Mouse (Mus musculus): ENCODE measurements around the gene Brf1. TPM values are rescaled to one million over a fixed set of nuclear protein-coding genes. Genes with fewer than 3 reads are reported as not detected.

Gene Brf1
- polyA plus RNA-seq, 1 experiment, result 24.7 TPM

DNA sequence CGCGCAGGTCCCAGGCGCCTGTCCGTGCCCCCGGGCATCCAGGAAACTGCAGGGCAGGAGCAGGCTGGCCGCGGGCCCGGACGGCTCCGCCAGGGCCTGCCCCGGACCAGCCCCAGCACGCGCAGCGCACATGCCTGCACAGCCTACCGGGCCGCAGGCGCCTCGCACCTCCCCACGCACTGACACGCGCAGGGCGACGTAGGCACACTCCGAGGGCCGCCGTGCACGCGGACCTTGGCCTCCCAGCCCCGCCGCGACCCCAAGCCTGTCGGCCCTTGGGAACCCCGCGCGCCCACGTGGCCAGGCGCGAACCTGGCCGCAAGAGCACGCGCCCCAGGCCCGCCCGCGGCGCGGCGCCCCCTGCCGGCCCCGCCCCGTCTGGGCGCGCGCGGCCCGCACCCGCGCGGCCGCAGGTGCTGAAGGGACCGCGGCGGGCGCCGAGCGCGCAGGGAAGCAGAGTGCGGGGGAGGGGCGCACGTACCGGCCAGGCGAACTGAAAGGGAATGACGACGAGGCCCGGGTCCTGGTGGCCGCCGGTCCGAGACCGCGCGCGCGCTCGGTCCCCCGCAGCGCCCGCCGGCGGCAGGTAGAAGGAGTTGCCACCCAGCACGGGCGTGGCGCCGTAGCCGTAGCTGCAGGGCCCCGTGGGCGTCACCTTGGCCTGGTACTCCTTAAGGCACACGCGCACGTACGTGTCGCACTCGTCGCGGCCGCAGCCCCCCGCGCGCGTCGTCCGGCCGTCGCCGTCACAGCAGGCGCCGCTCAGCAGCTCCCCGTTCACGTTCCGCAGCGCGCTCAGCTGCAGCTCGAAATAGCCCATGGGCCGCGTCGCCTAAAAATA lies 71.9 kb downstream of the Brf1 start:
- Histone ChIP-seq H3K27ac (ENCODE audit: insufficient read depth, low read length) (no peak overlapping the region), H3K9ac (ENCODE audit: low read depth, poor library complexity, severe bottlenecking) (peak overlapping the region; percentile 87), H3K4me3 (ENCODE audit: low read depth, low read length) (peak overlapping the region; percentile 75), H3K36me3 (ENCODE audit: control insufficient read depth, insufficient read depth, low read length, poor library complexity, severe bottlenecking) (no peaks in the 10 kb centered on the region), H3K27me3 (ENCODE audit: control insufficient read depth, insufficient read depth, low read length, poor library complexity, severe bottlenecking) (no peaks in the 10 kb centered on the region), H3K4me1 (ENCODE audit: control insufficient read depth, insufficient read depth, low read length) (peaks cover 4% of the 10 kb centered on the region), H3K9me3 (replicated peaks; ENCODE audit: control insufficient read depth, insufficient read depth, low read length, poor library complexity, severe bottlenecking) (no peaks in the 10 kb centered on the region)
- no peak for TF ChIP-seq POLR2A (IDR thresholded peaks at IDR 0.05; ENCODE audit: insufficient read depth, low read length)
- TF ChIP-seq CTCF (IDR thresholded peaks at IDR 0.05; ENCODE audit: low read depth, low read length), result no peak
- no peak for TF ChIP-seq EP300 (IDR thresholded peaks at IDR 0.05; ENCODE audit: insufficient read depth, low read depth, low read length)

DNA sequence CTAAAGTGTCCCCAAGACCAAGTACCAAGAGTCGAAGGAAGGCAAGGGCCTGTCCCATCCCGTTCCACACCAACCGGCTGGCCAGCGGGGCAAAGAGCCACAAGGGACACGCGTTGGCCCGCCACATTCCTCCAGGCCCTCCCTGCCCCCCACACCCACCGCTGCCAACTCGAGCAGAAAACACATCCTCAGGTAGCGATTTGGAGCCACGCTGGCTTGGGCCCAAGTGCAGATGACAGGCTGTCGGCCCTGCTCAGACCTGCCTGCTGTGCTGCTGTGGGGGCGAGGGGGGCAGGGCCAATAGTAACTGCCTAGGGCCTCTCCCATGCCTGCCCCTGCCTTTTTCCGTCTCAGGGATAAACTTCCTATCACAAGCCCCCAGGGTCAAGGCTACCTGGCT lies 73.2 kb downstream of the Brf1 start:
- Histone ChIP-seq H3K4me1 (ENCODE audit: control insufficient read depth, insufficient read depth, low read length) (no peaks in the 10 kb centered on the region), H3K36me3 (ENCODE audit: control insufficient read depth, insufficient read depth, low read length, poor library complexity, severe bottlenecking) (no peaks in the 10 kb centered on the region), H3K27me3 (ENCODE audit: control insufficient read depth, insufficient read depth, low read length, poor library complexity, severe bottlenecking) (no peaks in the 10 kb centered on the region), H3K9me3 (replicated peaks; ENCODE audit: control insufficient read depth, insufficient read depth, low read length, poor library complexity, severe bottlenecking) (no peaks in the 10 kb centered on the region), H3K9ac (ENCODE audit: low read depth, poor library complexity, severe bottlenecking) (no peak overlapping the region), H3K27ac (ENCODE audit: insufficient read depth, low read length) (no peak overlapping the region), H3K4me3 (ENCODE audit: low read depth, low read length) (no peak overlapping the region)
- TF ChIP-seq EP300 (IDR thresholded peaks at IDR 0.05; ENCODE audit: insufficient read depth, low read depth, low read length) (no peak), CTCF (IDR thresholded peaks at IDR 0.05; ENCODE audit: low read depth, low read length) (no peak), POLR2A (IDR thresholded peaks at IDR 0.05; ENCODE audit: insufficient read depth, low read length) (no peak)

DNA sequence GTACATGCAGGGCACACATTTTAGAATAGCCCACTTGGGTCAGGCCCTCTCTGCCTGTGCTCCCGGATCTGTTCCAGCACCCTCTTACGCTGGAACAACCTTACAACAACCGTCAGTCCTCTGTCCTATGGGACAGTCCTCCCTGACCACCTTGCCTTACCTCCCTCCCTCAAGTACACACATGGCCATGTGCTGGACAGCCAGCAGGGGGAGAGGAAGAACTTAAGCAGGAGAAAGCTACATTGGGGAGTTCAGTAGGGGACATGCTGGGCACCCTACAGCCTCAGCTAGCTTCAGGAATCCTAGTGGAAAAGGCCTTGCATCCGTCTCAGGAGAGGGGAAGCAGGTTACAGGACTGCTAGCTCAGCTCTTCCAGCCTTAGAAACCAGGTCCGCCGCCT lies 74.6 kb downstream of the Brf1 start:
- Histone ChIP-seq H3K4me3 (ENCODE audit: low read depth, low read length) (no peak overlapping the region), H3K27me3 (ENCODE audit: control insufficient read depth, insufficient read depth, low read length, poor library complexity, severe bottlenecking) (no peaks in the 10 kb centered on the region), H3K36me3 (ENCODE audit: control insufficient read depth, insufficient read depth, low read length, poor library complexity, severe bottlenecking) (no peaks in the 10 kb centered on the region), H3K27ac (ENCODE audit: insufficient read depth, low read length) (no peak overlapping the region), H3K4me1 (ENCODE audit: control insufficient read depth, insufficient read depth, low read length) (no peaks in the 10 kb centered on the region), H3K9me3 (replicated peaks; ENCODE audit: control insufficient read depth, insufficient read depth, low read length, poor library complexity, severe bottlenecking) (no peaks in the 10 kb centered on the region), H3K9ac (ENCODE audit: low read depth, poor library complexity, severe bottlenecking) (no peak overlapping the region)
- TF ChIP-seq CTCF (IDR thresholded peaks at IDR 0.05; ENCODE audit: low read depth, low read length) (no peak), EP300 (IDR thresholded peaks at IDR 0.05; ENCODE audit: insufficient read depth, low read depth, low read length) (no peak), POLR2A (IDR thresholded peaks at IDR 0.05; ENCODE audit: insufficient read depth, low read length) (no peak)

DNA sequence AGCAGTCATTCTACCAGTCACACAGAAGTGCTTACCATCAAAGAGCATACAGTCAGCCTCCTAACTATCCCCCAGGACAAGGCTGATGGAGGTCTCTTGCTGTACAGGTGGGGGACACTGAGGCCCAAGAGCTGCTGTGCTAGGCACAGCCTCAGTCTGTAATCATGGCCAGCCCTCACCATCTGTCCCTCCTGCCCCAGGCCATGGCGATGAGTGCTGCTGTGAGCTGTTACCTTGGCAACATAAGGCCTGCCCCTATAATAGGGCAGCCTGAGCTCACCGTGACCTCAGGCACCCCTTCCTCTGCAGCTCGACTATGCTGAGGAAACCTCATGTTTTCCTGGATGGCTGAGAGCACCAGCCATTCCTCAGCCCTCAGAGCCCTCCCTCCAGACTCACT lies 78.0 kb downstream of the Brf1 start:
- TF ChIP-seq POLR2A (IDR thresholded peaks at IDR 0.05; ENCODE audit: insufficient read depth, low read length) (no peak), CTCF (IDR thresholded peaks at IDR 0.05; ENCODE audit: low read depth, low read length) (no peak), EP300 (IDR thresholded peaks at IDR 0.05; ENCODE audit: insufficient read depth, low read depth, low read length) (no peak)
- Histone ChIP-seq H3K4me1 (ENCODE audit: control insufficient read depth, insufficient read depth, low read length) (no peaks in the 10 kb centered on the region), H3K9me3 (replicated peaks; ENCODE audit: control insufficient read depth, insufficient read depth, low read length, poor library complexity, severe bottlenecking) (no peaks in the 10 kb centered on the region), H3K27ac (ENCODE audit: insufficient read depth, low read length) (no peak overlapping the region), H3K4me3 (ENCODE audit: low read depth, low read length) (no peak overlapping the region), H3K27me3 (ENCODE audit: control insufficient read depth, insufficient read depth, low read length, poor library complexity, severe bottlenecking) (no peaks in the 10 kb centered on the region), H3K36me3 (ENCODE audit: control insufficient read depth, insufficient read depth, low read length, poor library complexity, severe bottlenecking) (no peaks in the 10 kb centered on the region), H3K9ac (ENCODE audit: low read depth, poor library complexity, severe bottlenecking) (no peak overlapping the region)

DNA sequence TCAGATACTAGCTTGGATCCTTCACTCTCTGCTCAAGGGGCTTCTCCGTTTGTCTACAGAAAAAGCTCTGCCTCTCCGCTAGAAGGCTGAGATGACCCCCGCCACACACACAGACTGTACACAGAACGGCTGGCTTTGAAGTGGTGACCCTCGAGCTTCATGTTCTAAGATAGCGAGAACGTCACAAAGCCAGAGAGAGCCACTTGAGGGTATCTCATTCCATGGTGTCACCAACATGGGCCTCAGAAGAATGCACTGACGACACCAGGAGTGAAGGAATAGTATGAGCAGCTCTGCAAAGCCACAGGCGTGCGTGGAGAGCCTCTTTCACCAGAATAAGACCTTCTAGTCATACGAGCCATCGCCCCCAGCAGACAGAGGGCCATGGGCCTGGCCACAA lies 79.0 kb downstream of the Brf1 start:
- Histone ChIP-seq H3K9ac (ENCODE audit: low read depth, poor library complexity, severe bottlenecking) (no peak overlapping the region), H3K4me1 (ENCODE audit: control insufficient read depth, insufficient read depth, low read length) (no peaks in the 10 kb centered on the region)

DNA sequence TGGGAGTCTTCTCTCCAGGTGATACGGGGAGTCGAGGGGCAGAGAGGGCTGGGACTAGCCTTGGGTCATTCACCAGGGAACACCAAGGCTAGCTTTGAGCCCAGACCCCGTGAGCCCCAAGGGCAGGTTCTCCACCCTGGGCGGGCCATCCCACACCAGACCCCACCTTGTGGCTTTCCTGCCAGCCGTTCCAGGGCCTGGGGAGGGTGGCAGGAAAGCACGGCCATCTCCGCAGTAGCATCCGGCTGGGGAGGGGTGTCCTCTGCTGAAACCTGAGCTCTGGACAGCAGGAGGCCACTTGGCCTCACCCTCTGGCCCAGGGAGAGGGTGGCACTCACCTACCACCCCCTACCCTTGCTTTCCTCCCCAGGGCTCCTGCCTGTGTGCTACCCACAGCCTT lies 82.6 kb downstream of the Brf1 start:
- no peaks in the 10 kb centered on the region for H3K9me3 ChIP-seq (replicated peaks; ENCODE audit: control insufficient read depth, insufficient read depth, low read length, poor library complexity, severe bottlenecking)
- no peaks in the 10 kb centered on the region for H3K27me3 ChIP-seq (ENCODE audit: control insufficient read depth, insufficient read depth, low read length, poor library complexity, severe bottlenecking)
- no peaks in the 10 kb centered on the region for H3K4me1 ChIP-seq (ENCODE audit: control insufficient read depth, insufficient read depth, low read length)
- no peak overlapping the region for H3K9ac ChIP-seq (ENCODE audit: low read depth, poor library complexity, severe bottlenecking)
- no peaks in the 10 kb centered on the region for H3K36me3 ChIP-seq (ENCODE audit: control insufficient read depth, insufficient read depth, low read length, poor library complexity, severe bottlenecking)
- TF ChIP-seq CTCF (IDR thresholded peaks at IDR 0.05; ENCODE audit: low read depth, low read length) (no peak), EP300 (IDR thresholded peaks at IDR 0.05; ENCODE audit: insufficient read depth, low read depth, low read length) (no peak), POLR2A (IDR thresholded peaks at IDR 0.05; ENCODE audit: insufficient read depth, low read length) (no peak)
- no peak overlapping the region for H3K4me3 ChIP-seq (ENCODE audit: low read depth, low read length)
- H3K27ac ChIP-seq (ENCODE audit: insufficient read depth, low read length), result no peak overlapping the region

More for the DNA sequence above, 79.0 kb downstream of the Brf1 start:
- no peak overlapping the region for H3K4me3 ChIP-seq (ENCODE audit: low read depth, low read length)
- H3K9me3 ChIP-seq (replicated peaks; ENCODE audit: control insufficient read depth, insufficient read depth, low read length, poor library complexity, severe bottlenecking), result no peaks in the 10 kb centered on the region
- H3K36me3 ChIP-seq (ENCODE audit: control insufficient read depth, insufficient read depth, low read length, poor library complexity, severe bottlenecking), result no peaks in the 10 kb centered on the region
- H3K27ac ChIP-seq (ENCODE audit: insufficient read depth, low read length), result no peak overlapping the region
- no peaks in the 10 kb centered on the region for H3K27me3 ChIP-seq (ENCODE audit: control insufficient read depth, insufficient read depth, low read length, poor library complexity, severe bottlenecking)
- no peak for TF ChIP-seq EP300 (IDR thresholded peaks at IDR 0.05; ENCODE audit: insufficient read depth, low read depth, low read length)
- no peak for TF ChIP-seq CTCF (IDR thresholded peaks at IDR 0.05; ENCODE audit: low read depth, low read length)
- TF ChIP-seq POLR2A (IDR thresholded peaks at IDR 0.05; ENCODE audit: insufficient read depth, low read length), result no peak
